Mouse (Mus musculus) liver, postnatal 0 days (tissue): Measurements from ENCODE around the gene Syt5. TPM values are rescaled to one million over a fixed set of nuclear protein-coding genes. Genes with fewer than 3 reads are reported as not detected.
A peak's percentile ranks its signal among the peaks of the same experiment; 100 is the strongest.
"Not testable (repeated sequence)": the region's sequence is repeated elsewhere in the genome, so short reads cannot be mapped to it uniquely, and the experiment has no call there.

Experiments
- ATAC-seq: fragments of 200-750 bp; cut with Nextera tagmentation; 2 replicates; pipeline ENCODE4 v1.8.0; 2017; ENCODE audit warnings: mild to moderate bottlenecking, moderate library complexity
- DNase-seq: peaks from one replicate; pipeline ENCODE4 v3.0.0-alpha.2; 2016
- H3K27ac ChIP-seq: fragments of 300-500 bp; sonication (generic); 2 replicates; pipeline ENCODE4 v1.5.1; 2014; ENCODE audit warnings: antibody characterized with exemption, moderate library complexity, mild to moderate bottlenecking, low read depth
- H3K27me3 ChIP-seq: fragments of 300-500 bp; sonication (generic); 2 replicates; pipeline ENCODE4 v1.6.1; 2014; ENCODE audit warnings: low read length, control low read depth, mixed read lengths; ENCODE audit not compliant: insufficient read depth
- H3K36me3 ChIP-seq: fragments of 300-500 bp; sonication (generic); replicated peaks from 2 replicates; pipeline ENCODE4 v1.6.1; 2014; ENCODE audit warnings: mild to moderate bottlenecking, control low read depth, low read length, moderate library complexity, mixed read lengths; ENCODE audit not compliant: insufficient read depth
- H3K4me1 ChIP-seq: fragments of 300-500 bp; sonication (generic); 2 replicates; pipeline ENCODE4 v1.6.1; 2014; ENCODE audit warnings: antibody characterized with exemption, mild to moderate bottlenecking, control low read depth; ENCODE audit not compliant: insufficient read depth
- H3K4me2 ChIP-seq: fragments of 300-500 bp; sonication (generic); 2 replicates; pipeline ENCODE4 v1.6.1; 2014; ENCODE audit warnings: low read depth, mild to moderate bottlenecking, low read length, moderate library complexity, mixed read lengths
- H3K4me3 ChIP-seq: fragments of 300-500 bp; sonication (generic); 2 replicates; pipeline ENCODE4 v1.5.1; 2014; ENCODE audit warnings: low read depth, low read length
- H3K9ac ChIP-seq: fragments of 300-500 bp; sonication (generic); replicated peaks from 2 replicates; pipeline ENCODE4 v1.6.1; 2014; ENCODE audit warnings: mild to moderate bottlenecking, moderate library complexity
- H3K9me3 ChIP-seq: fragments of 300-500 bp; sonication (generic); 2 replicates; pipeline ENCODE4 v1.6.1; 2016; ENCODE audit warnings: mild to moderate bottlenecking, control low read depth, low read length, mixed read lengths
- CTCF ChIP-seq: sonication (generic); IDR thresholded peaks from 2 replicates; pipeline ENCODE4 v1.5.1; 2016; ENCODE audit warnings: antibody characterized with exemption, low read depth
- EP300 ChIP-seq: IDR thresholded peaks from 2 replicates; pipeline ENCODE4 v1.6.1; 2016; ENCODE audit warnings: antibody characterized with exemption, low read depth, mild to moderate bottlenecking
- WGBS: fragments of 180-500 bp; shearing (Covaris S2); extraction: QIAGEN DNeasy Blood & Tissue Kit; methylation state at CpG from one replicate; pipeline ENCODE4 v1.1.7; 2014; ENCODE audit not compliant: insufficient replicate concordance; 5-methylcytosine and 5-hydroxymethylcytosine counted together
- polyA plus RNA-seq: library from polyadenylated mRNA; unstranded; fragments of >200 nt; fragmentation: Nextera tagmentation; extraction: Ambion mirVana; gene quantifications from 2 replicates; pipeline ENCODE4 v1.2.1, GENCODE M21; 2015

Syt5 gene
- polyA plus RNA-seq, 1 experiment from 2014 or later: 0.09 TPM

GRCm38 (mm10) chr7:4524212-4524922, 23.0 kb downstream of the Syt5 start, which contains the start of gene Tnni3:
Gene Tnni3 (minus strand): TSS chr7:4524229.
- DNase-seq: peak; percentile 71
- not testable (repeated sequence) for H3K27ac ChIP-seq, H3K36me3 ChIP-seq, H3K9me3 ChIP-seq, H3K4me2 ChIP-seq, H3K9ac ChIP-seq, H3K4me3 ChIP-seq
- ATAC-seq: peak; percentile 59
- peaks cover 16% of the 10 kb centered on the region for H3K27me3 ChIP-seq
- whole genome bisulfite sequencing: 55% methylated on average over 15 of the region's 15 CpGs
- peaks cover 14% of the 10 kb centered on the region for H3K4me1 ChIP-seq
- peak; percentile 83 for TF ChIP-seq CTCF

- H3K4me2 ChIP-seq: no peak overlapping the region
- H3K4me3 ChIP-seq: no peak overlapping the region
- WGBS: 82% methylated on average over 33 of the region's 33 CpGs
- no peaks in the 10 kb centered on the region for H3K36me3 ChIP-seq
- H3K9ac ChIP-seq: no peak overlapping the region
- H3K27me3 ChIP-seq: peaks cover 16% of the 10 kb centered on the region
- no peaks in the 10 kb centered on the region for H3K9me3 ChIP-seq
- ATAC-seq (no peak), DNase-seq (no peak)
- H3K4me1 ChIP-seq: peaks cover 14% of the 10 kb centered on the region
- TF ChIP-seq CTCF: no peak
- TF ChIP-seq EP300: no peak
- H3K27ac ChIP-seq: no peak overlapping the region
These were observed 23.9 kb downstream of the Syt5 start for GRCm38 (mm10) chr7:4523205-4524130.

- H3K9ac ChIP-seq: no peak overlapping the region
- H3K9me3 ChIP-seq: no peaks in the 10 kb centered on the region
- no peak overlapping the region for H3K4me2 ChIP-seq
- TF ChIP-seq CTCF (no peak), EP300 (no peak)
- H3K27ac ChIP-seq: no peak overlapping the region
- ATAC-seq: no peak
- 63% methylated on average over 6 of the region's 6 CpGs for WGBS
- no peaks in the 10 kb centered on the region for H3K36me3 ChIP-seq
- peaks cover 16% of the 10 kb centered on the region for H3K27me3 ChIP-seq
- H3K4me1 ChIP-seq: peaks cover 14% of the 10 kb centered on the region
- no peak overlapping the region for H3K4me3 ChIP-seq
- no peak for DNase-seq
These were observed 25.0 kb downstream of the Syt5 start for GRCm38 (mm10) chr7:4522292-4522691.

GRCm38 (mm10) chr7:4521231-4522003, 25.9 kb downstream of the Syt5 start:
- Histone ChIP-seq H3K4me3 (no peak overlapping the region), H3K27me3 (peaks cover 16% of the 10 kb centered on the region), H3K4me2 (peak overlapping the region; percentile 46), H3K9me3 (no peaks in the 10 kb centered on the region), H3K36me3 (no peaks in the 10 kb centered on the region), H3K4me1 (peaks cover 10% of the 10 kb centered on the region), H3K27ac (no peak overlapping the region), H3K9ac (no peak overlapping the region)
- 37% methylated on average over 31 of the region's 32 CpGs for WGBS
- no peak for DNase-seq
- TF ChIP-seq EP300 (no peak), CTCF (0 out of 2 replicates have a peak, but pooled peaks have one; percentile 12)
- no peak for ATAC-seq

- peaks cover 7% of the 10 kb centered on the region; the same call in 1 of the 2 replicates for H3K4me1 ChIP-seq
- DNase-seq: no peak
- WGBS: 50% methylated on average over 1 of the region's 1 CpGs
These were observed 28.9 kb downstream of the Syt5 start for GRCm38 (mm10) chr7:4518487-4518886.

More at GRCm38 (mm10) chr7:4518487-4518886, 28.9 kb downstream of the Syt5 start:
- Histone ChIP-seq H3K9me3 (no peaks in the 10 kb centered on the region), H3K9ac (no peak overlapping the region), H3K36me3 (no peaks in the 10 kb centered on the region), H3K4me3 (no peak overlapping the region), H3K27ac (no peak overlapping the region), H3K4me2 (no peak overlapping the region), H3K27me3 (peaks cover 16% of the 10 kb centered on the region)
- TF ChIP-seq EP300 (no peak), CTCF (no peak)
- ATAC-seq: no peak
